21 mouse cellular contexts compared by ENCODE assay signal in the genomic region with DNA sequence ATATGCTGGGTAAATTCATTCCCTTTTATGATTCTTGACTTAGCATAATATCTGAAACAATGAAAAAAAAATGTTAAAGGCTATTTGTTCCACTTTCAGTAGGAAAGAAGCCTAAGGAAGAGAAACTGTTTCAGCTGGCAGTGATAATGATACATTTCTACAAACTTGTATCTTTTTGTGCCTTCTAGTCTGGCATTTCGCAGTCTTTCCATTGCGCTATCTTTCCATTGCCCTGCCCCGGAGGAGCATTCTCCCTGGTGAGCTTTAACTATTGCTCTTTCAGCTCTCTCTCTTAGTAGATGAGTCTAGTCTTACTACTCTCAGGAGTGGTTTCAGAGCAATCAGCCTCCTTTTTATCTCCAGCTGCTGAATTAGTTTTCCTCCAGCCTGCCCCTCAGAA. TPM values are rescaled to one million over a fixed set of nuclear protein-coding genes. Genes with fewer than 3 reads are reported as not detected.
DNase-seq lines count a peak whose midpoint lies in the region; ATAC-seq and TF ChIP-seq lines count a peak whose summit lies in the region.
"Had no signal": no experiment of that assay in that cellular context is flagged by ENCODE, and none has a peak within 500 bp of the region (broad histone marks: within the 10 kb centered on the region; RNA-seq: fewer than 3 reads in every experiment).

No protein-coding gene starts in this region.

- H3K9me3 ChIP-seq in CH12.LX (replicated peaks; ENCODE audit: low read length): no peaks in the 10 kb centered on the region
- no peaks in the 10 kb centered on the region for H3K9me3 ChIP-seq in kidney, embryonic 15.5 days (replicated peaks)
- H3K9me3 ChIP-seq: G1E had no signal

- TF ChIP-seq EP300 in CH12.LX (IDR thresholded peaks at IDR 0.05; ENCODE audit: low read length): peak; percentile 83

- H3K27ac ChIP-seq in testis, adult 2 months (ENCODE audit: control insufficient read depth, insufficient read depth, low read depth, low read length): no peak overlapping the region
- no peak overlapping the region for H3K27ac ChIP-seq in CH12.LX (ENCODE audit: insufficient read depth, low read depth)
- H3K27ac ChIP-seq in kidney, embryonic 15.5 days: no peak overlapping the region

- no peak for TF ChIP-seq POLR2A in testis, adult 2 months (IDR thresholded peaks at IDR 0.05; ENCODE audit: control insufficient read depth, low read depth, low read length)
- TF ChIP-seq POLR2A in CH12.LX (IDR thresholded peaks at IDR 0.05; ENCODE audit: low read depth, low read length): no peak

- no peak overlapping the region for H3K4me2 ChIP-seq in CH12.LX (ENCODE audit: insufficient read depth, low read depth, poor library complexity, severe bottlenecking)
- H3K4me2 ChIP-seq in kidney, embryonic 15.5 days: no peak overlapping the region

- 96% methylated on average over 3 of the region's 3 CpGs for WGBS in kidney, embryonic 15.5 days

- H3K36me3 ChIP-seq in testis, adult 2 months (ENCODE audit: control insufficient read depth, insufficient read depth, low read length): no peaks in the 10 kb centered on the region
- no peaks in the 10 kb centered on the region for H3K36me3 ChIP-seq in CH12.LX (replicated peaks in 1 of 2; ENCODE audit: control insufficient read depth in 1 of 2, insufficient read depth in 1 of 2, low read length in 1 of 2)
- no peaks in the 10 kb centered on the region for H3K36me3 ChIP-seq in kidney, embryonic 15.5 days

- H3K4me3 ChIP-seq in testis, adult 2 months (ENCODE audit: control insufficient read depth, low read depth, low read length): peak overlapping the region; percentile 27; the same call in 1 of the 2 replicates
- no peak overlapping the region for H3K4me3 ChIP-seq in CH12.LX (replicated peaks in 1 of 3; ENCODE audit: low read depth in 2 of 3, low read length in 2 of 3, poor library complexity in 1 of 3)
- H3K4me3 ChIP-seq in kidney, embryonic 15.5 days (replicated peaks): no peak overlapping the region

- no peaks in the 10 kb centered on the region for H3K27me3 ChIP-seq in testis, adult 2 months (ENCODE audit: control insufficient read depth, insufficient read depth, low read length)
- no peaks in the 10 kb centered on the region for H3K27me3 ChIP-seq in CH12.LX (replicated peaks)
- no peaks in the 10 kb centered on the region for H3K27me3 ChIP-seq in kidney, embryonic 15.5 days
- H3K27me3 ChIP-seq: Patski had no signal

- peaks cover 22% of the 10 kb centered on the region for H3K79me2 ChIP-seq in CH12.LX (replicated peaks; ENCODE audit: control insufficient read depth, extremely low read depth, insufficient read depth, poor library complexity, severe bottlenecking)

- no peak for ATAC-seq in kidney, embryonic 15.5 days (replicated peaks; ENCODE audit: low FRiP score)
- ATAC-seq: activated CD4-positive, CD25-positive, alpha-beta regulatory T cell, adult 4 months; CD4-positive, CD25-positive, alpha-beta regulatory T cell, adult 4 months; Patski had no signal

- TF ChIP-seq CTCF in testis, adult 2 months (IDR thresholded peaks at IDR 0.05; ENCODE audit: control insufficient read depth, insufficient read depth, insufficient replicate concordance, low read depth, low read length): no peak
- TF ChIP-seq CTCF in CH12.LX (conservative IDR thresholded peaks at IDR 0.05 in 1 of 2, IDR thresholded peaks at IDR 0.05 in 1 of 2; ENCODE audit: low read depth in 2 of 2, low read length in 2 of 2): no peak

- no peak overlapping the region for H3K9ac ChIP-seq in CH12.LX (ENCODE audit: insufficient read depth, low read depth)
- H3K9ac ChIP-seq in kidney, embryonic 15.5 days: no peak overlapping the region

- dilution Hi-C loops in CH12.LX (cut with MboI; ENCODE audit: extremely low pct_ligation_motif_present, extremely low pct_unique_long_range_greater_than_20kb, low sequenced_read_pairs): no loop called here

- in situ Hi-C loops in CH12.LX (cut with MboI; ENCODE audit: low pct_ligation_motif_present, low pct_unique_long_range_greater_than_20kb, low sequenced_read_pairs): no loop called here

- TF ChIP-seq RAD21 in CH12.LX (IDR thresholded peaks at IDR 0.05; ENCODE audit: low read depth, low read length): no peak

- H3K4me1 ChIP-seq in testis, adult 2 months (ENCODE audit: control insufficient read depth, insufficient read depth, low read length): peaks cover 9% of the 10 kb centered on the region
- H3K4me1 ChIP-seq in CH12.LX (ENCODE audit: control insufficient read depth in 1 of 2, insufficient read depth in 2 of 2): peaks cover 0 to 10% of the 10 kb centered on the region in 2 experiments; a peak in 2 of 4 replicates
- peaks cover 11% of the 10 kb centered on the region for H3K4me1 ChIP-seq in kidney, embryonic 15.5 days

- DNase-seq in testis, postnatal 10 days (ENCODE audit: low spot score): no peak
- no peak for DNase-seq in CH12.LX (ENCODE audit: extremely low read depth)
- peak; percentile 50 for DNase-seq in testis, postnatal 14 days (ENCODE audit: low spot score)
- no peak for DNase-seq in heart, adult 9 months (ENCODE audit: low spot score in 2 of 2)
- DNase-seq: adrenal gland, adult 2 months; adrenal gland, adult 8-10 months; adrenal gland, postnatal 10 days; adrenal gland, postnatal 14 days; adrenal gland, postnatal 25 days; adrenal gland, postnatal 36 days; B cell, adult 2 months; cerebellum, adult 11 months; cerebellum, adult 11-12 months; cerebellum, adult 18-20 months; cerebellum, adult 2 months had no signal

TF ChIP-seq in CH12.LX, 34 proteins besides CTCF, POLR2A, EP300 and RAD21:
- TF ChIP-seq POLR2AphosphoS2 (IDR thresholded peaks at IDR 0.05; ENCODE audit: low read depth, low read length): no peak
- TF ChIP-seq HCFC1 (IDR thresholded peaks at IDR 0.05; ENCODE audit: low read depth, low read length): no peak
- TF ChIP-seq ETS1 (conservative IDR thresholded peaks at IDR 0.05; ENCODE audit: low read depth, low read length): 0 out of 2 replicates have a peak, but pooled peaks have one; percentile 32
- TF ChIP-seq ELF1 (IDR thresholded peaks at IDR 0.05; ENCODE audit: low read depth, low read length): no peak
- no peak for TF ChIP-seq RCOR1 (conservative IDR thresholded peaks at IDR 0.05; ENCODE audit: low read depth, low read length)
- no peak for TF ChIP-seq NELFE (IDR thresholded peaks at IDR 0.05; ENCODE audit: low read depth, low read length)
- TF ChIP-seq MAX (IDR thresholded peaks at IDR 0.05; ENCODE audit: low read length): no peak
- TF ChIP-seq ZC3H11A (IDR thresholded peaks at IDR 0.05; ENCODE audit: low read depth, low read length): no peak
- peak; percentile 88 for TF ChIP-seq JUN (IDR thresholded peaks at IDR 0.05; ENCODE audit: insufficient read depth, low read depth, low read length)
- TF ChIP-seq MXI1 (IDR thresholded peaks at IDR 0.05; ENCODE audit: low read depth, low read length): no peak
- TF ChIP-seq CHD1 (IDR thresholded peaks at IDR 0.05; ENCODE audit: low read depth, low read length): no peak
- no peak for TF ChIP-seq TBP (conservative IDR thresholded peaks at IDR 0.05; ENCODE audit: low read depth, low read length)
- peak; percentile 41; the same call in 1 of the 2 replicates for TF ChIP-seq ZNF384 (IDR thresholded peaks at IDR 0.05; ENCODE audit: low read depth, low read length)
- TF ChIP-seq MAZ (IDR thresholded peaks at IDR 0.05; ENCODE audit: low read depth, low read length): no peak
- TF ChIP-seq KAT2A (IDR thresholded peaks at IDR 0.05; ENCODE audit: insufficient replicate concordance, low read length): no peak
- peak; percentile 64; the same call in 1 of the 2 replicates for TF ChIP-seq JUND (conservative IDR thresholded peaks at IDR 0.05; ENCODE audit: low read depth, low read length)
TF ChIP-seq in CH12.LX: peak in this region for 4.

RNA-seq across cellular contexts. Expression of gene Rbm26, which starts 2.6 kb away (rescaled TPM):
- polyA plus RNA-seq in testis, adult 2 months (2012; rRNA removed): 16.3 and 20.9 TPM in 2 replicates
- total RNA-seq in CH12.LX (2012; rRNA removed): 27.9 and 32.5 TPM in 2 replicates
- total RNA-seq in CH12.LX (2014; rRNA removed): 50.6 and 57.9 TPM in 2 replicates
- polyA plus RNA-seq in CH12.LX (2012; ENCODE audit: insufficient read length, low read depth): 71.4 and 73.5 TPM in 2 replicates
- 34.0 and 34.7 TPM in 2 replicates for polyA plus RNA-seq in kidney, embryonic 15.5 days (2015; fragmentation: Nextera tagmentation; extraction: Ambion mirVana)
